Mouse (Mus musculus) testis, adult 2 months (tissue): ENCODE results near the gene Cabp7.

Source experiments
- CTCF ChIP-seq: fragments of 200-500 bp; IDR thresholded peaks from 2 replicates; pipeline ENCODE4 v1.5.1; 2012; ENCODE audit warnings: low read depth, mild to moderate bottlenecking, inconsistent platforms, low read length, moderate library complexity; ENCODE audit not compliant: control insufficient read depth, insufficient read depth, insufficient replicate concordance
- POLR2A ChIP-seq: fragments of 200-500 bp; IDR thresholded peaks from 2 replicates; pipeline ENCODE4 v1.6.1; 2012; ENCODE audit warnings: low read depth, mild to moderate bottlenecking, inconsistent platforms, low read length, moderate library complexity; ENCODE audit not compliant: control insufficient read depth

- no peak for TF ChIP-seq POLR2A
- TF ChIP-seq CTCF, result no peak
Observed at GRCm38 (mm10) chr11:4714727-4715126, 31.9 kb downstream of the Cabp7 start.
